Mouse (Mus musculus): ENCODE measurements at regions not wholly inside any gene's neighbourhood (a gene's known extent, or its start where the extent isn't known, plus 50 kb on each side); places are given as distances from the start of the nearest gene placed in this dataset.

DNA sequence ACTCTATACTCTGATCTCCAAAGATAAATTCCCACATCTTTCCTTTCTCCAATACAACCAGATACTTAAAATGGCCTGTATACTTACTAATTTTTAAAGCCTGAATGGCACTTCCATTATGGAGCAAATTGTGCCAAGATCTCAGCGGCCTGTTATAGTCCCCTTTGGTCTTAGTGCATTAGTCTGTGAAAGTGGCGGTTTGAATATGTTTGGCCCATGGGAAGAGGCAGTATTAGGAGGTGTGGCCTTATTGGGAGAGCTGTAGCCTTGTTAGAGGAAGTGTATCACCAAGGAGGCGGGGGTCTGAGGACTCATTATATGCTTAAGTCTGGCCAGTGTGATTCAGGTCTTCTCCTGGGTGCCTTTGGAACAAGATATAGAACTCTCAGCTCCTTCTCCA lies 127.3 kb downstream of the Diras2 start:
- TF ChIP-seq CTCF (conservative IDR thresholded peaks at IDR 0.05; ENCODE audit: insufficient read depth, insufficient read length, low read depth, low read length) (no peak), POLR2A (IDR thresholded peaks at IDR 0.05; ENCODE audit: low read depth, low read length) (no peak)
